Mouse (Mus musculus) ES-E14 (cell line): ENCODE measurements around the gene Elmo1.

ENCODE experiments used
- CHD2 ChIP-seq: IDR thresholded peaks from 2 replicates; pipeline ENCODE4 v1.6.1; 2014; ENCODE audit warnings: mild to moderate bottlenecking, low read depth, low read length, inconsistent platforms
- MAFK ChIP-seq: IDR thresholded peaks from 2 replicates; pipeline ENCODE4 v1.6.1; 2014; ENCODE audit warnings: mild to moderate bottlenecking, low read depth, low read length, inconsistent platforms; ENCODE audit not compliant: insufficient read depth
- ZC3H11A ChIP-seq: IDR thresholded peaks from 2 replicates; pipeline ENCODE4 v1.6.1; 2012; ENCODE audit warnings: low read depth, mild to moderate bottlenecking, inconsistent platforms, low read length, borderline replicate concordance
- ZNF384 ChIP-seq: IDR thresholded peaks from 2 replicates; pipeline ENCODE4 v1.6.1; 2012; ENCODE audit warnings: low read depth, low read length, inconsistent platforms

DNA sequence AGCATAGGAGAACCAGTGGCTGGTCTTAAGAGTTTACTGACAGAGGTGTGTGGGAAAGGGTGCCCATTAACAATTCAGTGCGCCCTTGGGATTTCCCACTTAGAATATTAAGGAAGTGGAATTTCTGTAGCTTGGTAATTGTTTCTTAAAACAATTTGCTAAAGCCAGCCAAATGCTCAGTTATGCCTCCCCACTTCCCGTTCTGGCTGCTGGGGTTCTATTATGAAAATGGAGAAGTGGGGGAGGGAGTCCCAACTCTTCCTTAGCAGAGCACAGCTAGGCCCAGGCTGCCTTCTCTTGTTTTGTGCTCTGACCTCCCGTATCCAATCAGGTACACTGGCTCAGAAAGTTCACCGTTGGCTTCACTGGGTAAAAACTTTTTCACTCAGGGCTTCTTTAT is 37.2 kb downstream of the Elmo1 start:
- TF ChIP-seq CHD2 (no peak), ZC3H11A (no peak), MAFK (no peak), ZNF384 (no peak)
